Mouse (Mus musculus) neural tube, embryonic 11.5 days (tissue): ENCODE data around the gene Wnk2. TPM values are rescaled to one million over a fixed set of nuclear protein-coding genes. Genes with fewer than 3 reads are reported as not detected.

ENCODE experiments used
- ATAC-seq: fragments of 200-750 bp; cut with Nextera tagmentation; 2 replicates; pipeline ENCODE4 v1.8.0; 2017; ENCODE audit warnings: moderate number of reproducible peaks, mild to moderate bottlenecking, moderate TSS enrichment, moderate library complexity; ENCODE audit not compliant: insufficient read depth, low FRiP score, low TSS enrichment
- DNase-seq: peaks from one replicate; pipeline ENCODE4 v3.0.0-alpha.2; 2015; ENCODE audit warnings: low spot score
- H3K27ac ChIP-seq: fragments of 300-500 bp; sonication (generic); 2 replicates; pipeline ENCODE4 v1.5.1; 2014; ENCODE audit warnings: low read depth, mild to moderate bottlenecking, low read length
- H3K27me3 ChIP-seq: fragments of 300-500 bp; sonication (generic); 2 replicates; pipeline ENCODE4 v1.6.1; 2014; ENCODE audit warnings: mild to moderate bottlenecking, low read length, mixed read lengths; ENCODE audit not compliant: control insufficient read depth, insufficient read depth
- H3K36me3 ChIP-seq: fragments of 300-500 bp; sonication (generic); 2 replicates; pipeline ENCODE4 v1.6.1; 2014; ENCODE audit warnings: mild to moderate bottlenecking, low read length, moderate library complexity, mixed read lengths; ENCODE audit not compliant: control insufficient read depth, insufficient read depth
- H3K4me1 ChIP-seq: fragments of 300-500 bp; sonication (generic); 2 replicates; pipeline ENCODE4 v1.6.1; 2014; ENCODE audit warnings: low read length, mixed read lengths; ENCODE audit not compliant: control insufficient read depth, insufficient read depth
- H3K4me2 ChIP-seq: fragments of 300-500 bp; sonication (generic); 2 replicates; pipeline ENCODE4 v1.6.1; 2014; ENCODE audit warnings: low read depth, mild to moderate bottlenecking, moderate library complexity
- H3K4me3 ChIP-seq: fragments of 300-500 bp; sonication (generic); 2 replicates; pipeline ENCODE4 v1.5.1; 2014; ENCODE audit warnings: low read depth, low read length
- H3K9ac ChIP-seq: fragments of 300-500 bp; sonication (generic); 2 replicates; pipeline ENCODE4 v1.6.1; 2014; ENCODE audit warnings: mild to moderate bottlenecking, low read length
- H3K9me3 ChIP-seq: fragments of 300-500 bp; sonication (generic); 2 replicates; pipeline ENCODE4 v1.6.1; 2016; ENCODE audit warnings: low read length; ENCODE audit not compliant: control insufficient read depth
- WGBS: fragments of 180-500 bp; shearing (Covaris S2); extraction: QIAGEN DNeasy Blood & Tissue Kit; methylation state at CpG from one replicate; pipeline ENCODE4 v1.1.7; 2014; 5-methylcytosine and 5-hydroxymethylcytosine counted together
- polyA plus RNA-seq: library from polyadenylated mRNA; unstranded; fragments of >200 nt; fragmentation: Nextera tagmentation; extraction: Ambion mirVana; gene quantifications from 2 replicates; pipeline ENCODE4 v1.2.1, GENCODE M21; 2014

Wnk2 gene
- 9.5 and 10.7 TPM in 2 replicates for polyA plus RNA-seq

GRCm38 (mm10) chr13:49147858-49148226 lies at the start of gene Wnk2:
Gene Wnk2 (minus strand): TSS chr13:49148014.
- DNase-seq (peak; percentile 85), ATAC-seq (peak; percentile 55)
- Histone ChIP-seq H3K4me1 (peaks cover 15% of the 10 kb centered on the region; the same call in 1 of the 2 replicates), H3K9me3 (no peaks in the 10 kb centered on the region), H3K9ac (peak within 1 kb of the TSS; percentile 77), H3K4me2 (peak within 1 kb of the TSS; percentile 91), H3K36me3 (no peaks in the 10 kb centered on the region), H3K27me3 (peaks cover 14% of the 10 kb centered on the region), H3K27ac (peak within 1 kb of the TSS; percentile 85), H3K4me3 (peak within 1 kb of the TSS; percentile 84)
- WGBS = under 1% methylated on average over 41 of the region's 43 CpGs

DNA sequence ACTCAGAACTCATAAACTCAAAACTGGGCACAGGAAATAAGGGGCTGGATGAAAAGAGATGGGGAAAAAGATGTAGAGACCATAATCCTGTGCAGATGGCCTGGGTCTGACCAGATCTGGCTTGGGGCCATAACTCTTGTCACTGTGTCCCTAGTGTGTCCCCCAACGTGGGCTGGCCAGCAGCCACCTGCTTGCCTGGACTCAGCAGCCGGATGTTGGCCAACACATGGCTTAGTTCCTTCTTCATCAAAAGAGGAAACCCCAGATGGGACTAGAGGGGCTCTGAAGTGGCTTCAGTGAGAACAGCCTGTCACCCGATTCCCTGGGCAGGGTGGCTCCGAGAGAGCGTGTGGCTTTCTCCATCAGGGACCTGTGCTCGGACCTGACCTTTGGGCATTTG lies 49.0 kb upstream of the Wnk2 start:
- Histone ChIP-seq H3K27ac (no peak overlapping the region), H3K27me3 (no peaks in the 10 kb centered on the region), H3K9ac (no peak overlapping the region), H3K4me3 (no peak overlapping the region), H3K36me3 (no peaks in the 10 kb centered on the region), H3K9me3 (no peaks in the 10 kb centered on the region), H3K4me2 (no peak overlapping the region), H3K4me1 (peaks cover 3% of the 10 kb centered on the region)
- no peak for DNase-seq
- ATAC-seq = no peak
- WGBS = 85% methylated on average over 6 of the region's 6 CpGs

- DNase-seq = no peak
- ATAC-seq = no peak
- no peak overlapping the region for H3K9ac ChIP-seq
- WGBS = 83% methylated on average over 5 of the region's 5 CpGs
- H3K27me3 ChIP-seq = no peaks in the 10 kb centered on the region
- H3K9me3 ChIP-seq = no peaks in the 10 kb centered on the region
- H3K4me1 ChIP-seq = peaks cover 8% of the 10 kb centered on the region
- H3K36me3 ChIP-seq = no peaks in the 10 kb centered on the region
- no peak overlapping the region for H3K4me3 ChIP-seq
- H3K4me2 ChIP-seq = no peak overlapping the region
- H3K27ac ChIP-seq = no peak overlapping the region
These were observed 48.4 kb upstream of the Wnk2 start for GRCm38 (mm10) chr13:49196211-49196610.

- Histone ChIP-seq H3K4me3 (no peak overlapping the region), H3K27ac (no peak overlapping the region), H3K4me2 (no peak overlapping the region), H3K4me1 (peaks cover 11% of the 10 kb centered on the region), H3K9me3 (no peaks in the 10 kb centered on the region), H3K27me3 (no peaks in the 10 kb centered on the region), H3K36me3 (no peaks in the 10 kb centered on the region), H3K9ac (no peak overlapping the region)
- 88% methylated on average over 7 of the region's 7 CpGs for WGBS
- ATAC-seq (no peak), DNase-seq (no peak)
These were observed 47.8 kb upstream of the Wnk2 start for GRCm38 (mm10) chr13:49195651-49196050.

- WGBS = 94% methylated on average over 13 of the region's 13 CpGs
- Histone ChIP-seq H3K4me3 (no peak overlapping the region), H3K4me2 (no peak overlapping the region), H3K36me3 (no peaks in the 10 kb centered on the region), H3K9me3 (no peaks in the 10 kb centered on the region), H3K9ac (no peak overlapping the region), H3K27me3 (no peaks in the 10 kb centered on the region), H3K27ac (no peak overlapping the region), H3K4me1 (peaks cover 11% of the 10 kb centered on the region)
- no peak for DNase-seq
- no peak for ATAC-seq
These were observed 47.0 kb upstream of the Wnk2 start for GRCm38 (mm10) chr13:49194811-49195210.

GRCm38 (mm10) chr13:49193650-49194049 lies 45.8 kb upstream of the Wnk2 start:
- ATAC-seq = no peak
- Histone ChIP-seq H3K27me3 (no peaks in the 10 kb centered on the region), H3K4me1 (peaks cover 11% of the 10 kb centered on the region), H3K4me3 (no peak overlapping the region), H3K27ac (no peak overlapping the region), H3K9me3 (no peaks in the 10 kb centered on the region), H3K36me3 (no peaks in the 10 kb centered on the region), H3K4me2 (no peak overlapping the region), H3K9ac (no peak overlapping the region)
- no peak for DNase-seq
- 95% methylated on average over 17 of the region's 17 CpGs for WGBS

DNA sequence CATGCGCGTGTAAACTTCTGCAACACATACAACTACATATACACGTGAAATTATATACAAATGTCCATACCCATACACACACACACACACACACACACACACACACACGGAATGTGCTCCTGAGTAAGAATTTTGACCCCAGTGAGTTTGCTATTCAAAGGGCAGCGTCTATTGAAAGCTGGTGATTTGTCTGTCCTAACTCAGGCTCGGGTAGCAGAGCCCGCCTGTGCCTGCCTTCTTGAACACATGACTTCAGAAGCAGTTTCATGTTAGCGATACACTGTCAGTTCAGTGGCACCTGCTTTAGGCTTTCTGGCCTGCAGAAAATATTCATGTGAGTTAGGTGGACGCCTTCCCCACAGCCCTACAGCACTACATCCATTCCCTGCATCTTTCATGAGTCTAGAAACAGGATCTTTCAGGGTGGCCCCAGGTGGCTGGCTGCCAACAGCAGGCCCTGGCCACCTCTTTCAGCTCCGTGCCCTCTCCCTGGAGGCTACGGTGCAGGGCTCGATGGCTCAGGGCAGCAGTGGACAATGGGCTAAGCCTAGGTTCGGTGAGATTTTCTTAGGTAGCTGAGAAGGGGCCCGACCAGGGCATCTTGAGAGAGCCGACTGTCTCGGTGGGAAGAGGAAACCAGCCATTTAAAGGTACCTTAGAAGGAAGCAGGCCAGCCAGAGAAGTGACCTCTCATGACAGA lies 44.5 kb upstream of the Wnk2 start:
- ATAC-seq (no peak), DNase-seq (no peak)
- H3K4me3 ChIP-seq = no peak overlapping the region
- H3K4me1 ChIP-seq = peaks cover 14% of the 10 kb centered on the region
- no peak overlapping the region for H3K9ac ChIP-seq
- no peak overlapping the region for H3K4me2 ChIP-seq
- no peaks in the 10 kb centered on the region for H3K36me3 ChIP-seq
- H3K27me3 ChIP-seq = no peaks in the 10 kb centered on the region
- no peak overlapping the region for H3K27ac ChIP-seq
- 84% methylated on average over 16 of the region's 16 CpGs for WGBS
- H3K9me3 ChIP-seq = no peaks in the 10 kb centered on the region

DNA sequence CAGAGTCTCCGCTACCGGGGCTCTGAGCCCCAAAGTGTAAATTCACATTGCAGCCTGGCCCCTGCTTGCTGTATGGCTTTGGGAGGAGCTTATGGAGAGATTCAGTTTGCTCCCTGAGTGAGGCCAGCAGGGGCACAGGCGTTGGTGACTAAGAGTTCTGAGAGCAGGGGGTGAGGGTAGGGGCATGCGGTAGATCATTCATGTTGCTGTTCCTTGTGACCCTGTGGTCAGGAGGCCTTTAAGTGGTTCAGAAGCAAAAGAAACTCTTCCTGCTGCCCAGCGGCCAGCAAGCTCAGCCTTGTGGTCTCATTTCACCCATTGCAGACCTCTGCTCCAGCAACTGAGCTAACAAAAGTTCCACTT lies 43.8 kb upstream of the Wnk2 start:
- no peak overlapping the region for H3K27ac ChIP-seq
- ATAC-seq (no peak), DNase-seq (no peak)
- H3K4me3 ChIP-seq = no peak overlapping the region
- H3K27me3 ChIP-seq = no peaks in the 10 kb centered on the region
- H3K4me1 ChIP-seq = peaks cover 18% of the 10 kb centered on the region
- no peak overlapping the region for H3K4me2 ChIP-seq
- H3K9me3 ChIP-seq = no peaks in the 10 kb centered on the region
- H3K36me3 ChIP-seq = no peaks in the 10 kb centered on the region
- WGBS = 58% methylated on average over 5 of the region's 5 CpGs
- H3K9ac ChIP-seq = no peak overlapping the region

DNA sequence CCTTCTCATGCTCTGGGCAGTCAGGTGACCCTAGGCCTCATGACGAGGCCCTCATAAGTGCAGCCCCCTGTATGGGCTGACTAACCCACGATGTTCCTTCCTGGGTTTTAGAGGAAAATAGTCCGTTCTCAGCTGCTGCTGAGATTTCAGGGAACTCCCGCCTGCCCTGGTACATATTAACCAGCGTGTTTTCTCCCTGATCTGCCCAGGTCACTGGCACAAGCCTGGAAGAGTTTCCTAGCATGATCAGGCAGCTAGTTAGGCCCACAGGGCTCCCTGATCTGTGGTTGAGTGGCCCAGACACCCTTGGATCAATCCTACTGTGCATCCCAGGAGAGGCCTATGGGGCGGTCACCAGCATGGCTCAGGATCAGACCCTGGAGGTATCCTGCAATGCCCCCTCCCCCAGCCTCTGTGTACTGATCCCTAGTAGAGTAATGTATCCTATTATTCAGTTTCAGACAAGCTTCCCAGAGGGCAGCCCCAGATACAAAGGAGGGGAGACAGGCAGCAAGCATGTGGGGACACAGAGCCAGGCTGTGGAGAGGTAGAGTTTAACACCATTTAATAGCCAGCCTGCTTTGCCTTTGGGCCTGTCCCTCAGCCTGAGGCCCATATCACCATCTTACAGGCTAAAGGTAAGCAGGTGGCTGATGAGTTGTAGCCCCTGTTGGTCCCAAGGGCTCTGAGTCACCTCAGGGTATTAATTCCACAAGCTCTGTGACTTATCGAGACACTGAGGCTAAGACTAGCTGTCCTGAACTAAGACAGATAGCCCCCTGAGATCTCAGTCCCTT lies 43.3 kb upstream of the Wnk2 start:
- Histone ChIP-seq H3K9ac (no peak overlapping the region; the same call in 1 of the 2 replicates), H3K27ac (no peak overlapping the region), H3K4me2 (no peak overlapping the region), H3K9me3 (no peaks in the 10 kb centered on the region), H3K4me1 (peaks cover 18% of the 10 kb centered on the region), H3K27me3 (no peaks in the 10 kb centered on the region), H3K36me3 (no peaks in the 10 kb centered on the region), H3K4me3 (no peak overlapping the region)
- ATAC-seq = no peak
- 79% methylated on average over 7 of the region's 7 CpGs for WGBS
- DNase-seq = no peak
